Mouse (Mus musculus): ENCODE measurements around the gene Ccdc105.

The Ccdc105 gene

GRCm38 (mm10) chr10:78752452-78753191 is at the start of gene Ccdc105:
TSS of gene Ccdc105 (minus strand) at chr10:78753065.
- peak; percentile 84 for ATAC-seq (ENCODE audit: insufficient number of reproducible peaks, low FRiP score, low TSS enrichment)

GRCm38 (mm10) chr10:78801449-78801848 is 48.6 kb upstream of the Ccdc105 start:
- ATAC-seq (ENCODE audit: insufficient number of reproducible peaks, low FRiP score, low TSS enrichment), result no peak

- ATAC-seq (ENCODE audit: insufficient number of reproducible peaks, low FRiP score, low TSS enrichment), result no peak
Measured at GRCm38 (mm10) chr10:78790561-78790960, 37.7 kb upstream of the Ccdc105 start.

GRCm38 (mm10) chr10:78787566-78788087 is 34.8 kb upstream of the Ccdc105 start:
- ATAC-seq (ENCODE audit: insufficient number of reproducible peaks, low FRiP score, low TSS enrichment), result peak; percentile 98

GRCm38 (mm10) chr10:78779981-78780651 is 27.3 kb upstream of the Ccdc105 start, which contains the start of gene Slc1a6:
TSS of gene Slc1a6 (plus strand) at chr10:78780496.
- peak; percentile 80 for ATAC-seq (ENCODE audit: insufficient number of reproducible peaks, low FRiP score, low TSS enrichment)

- peak; percentile 43 for ATAC-seq (ENCODE audit: insufficient number of reproducible peaks, low FRiP score, low TSS enrichment)
Measured at GRCm38 (mm10) chr10:78779527-78779926, 26.7 kb upstream of the Ccdc105 start.

GRCm38 (mm10) chr10:78775830-78776229 is 23.0 kb upstream of the Ccdc105 start:
- ATAC-seq (ENCODE audit: insufficient number of reproducible peaks, low FRiP score, low TSS enrichment), result no peak

- ATAC-seq (ENCODE audit: insufficient number of reproducible peaks, low FRiP score, low TSS enrichment), result no peak
Measured at GRCm38 (mm10) chr10:78765570-78765969, 12.7 kb upstream of the Ccdc105 start.

- ATAC-seq (ENCODE audit: insufficient number of reproducible peaks, low FRiP score, low TSS enrichment), result no peak
Measured at GRCm38 (mm10) chr10:78756021-78756420, 3.2 kb upstream of the Ccdc105 start.

- no peak for ATAC-seq (ENCODE audit: insufficient number of reproducible peaks, low FRiP score, low TSS enrichment)
Measured at GRCm38 (mm10) chr10:78748946-78749345, 3.9 kb downstream of the Ccdc105 start.

- no peak for ATAC-seq (ENCODE audit: insufficient number of reproducible peaks, low FRiP score, low TSS enrichment)
Measured at GRCm38 (mm10) chr10:78748161-78748560, 4.7 kb downstream of the Ccdc105 start.

- ATAC-seq (ENCODE audit: insufficient number of reproducible peaks, low FRiP score, low TSS enrichment), result peak; percentile 53
Measured at GRCm38 (mm10) chr10:78747035-78747721, 5.7 kb downstream of the Ccdc105 start.

GRCm38 (mm10) chr10:78745453-78746232 is 7.2 kb downstream of the Ccdc105 start:
- ATAC-seq (ENCODE audit: insufficient number of reproducible peaks, low FRiP score, low TSS enrichment), result no peak

GRCm38 (mm10) chr10:78743721-78744120 is 9.1 kb downstream of the Ccdc105 start:
- no peak for ATAC-seq (ENCODE audit: insufficient number of reproducible peaks, low FRiP score, low TSS enrichment)

- ATAC-seq (ENCODE audit: insufficient number of reproducible peaks, low FRiP score, low TSS enrichment), result no peak
Measured at GRCm38 (mm10) chr10:78739821-78740220, 13.0 kb downstream of the Ccdc105 start.

- ATAC-seq (ENCODE audit: insufficient number of reproducible peaks, low FRiP score, low TSS enrichment), result no peak
Measured at GRCm38 (mm10) chr10:78727876-78728275, 25.0 kb downstream of the Ccdc105 start.

- ATAC-seq (ENCODE audit: insufficient number of reproducible peaks, low FRiP score, low TSS enrichment), result no peak
Measured at GRCm38 (mm10) chr10:78727035-78727434, 25.8 kb downstream of the Ccdc105 start.

- no peak for ATAC-seq (ENCODE audit: insufficient number of reproducible peaks, low FRiP score, low TSS enrichment)
Measured at GRCm38 (mm10) chr10:78723416-78723815, 29.4 kb downstream of the Ccdc105 start.

GRCm38 (mm10) chr10:78722654-78723053 is 30.2 kb downstream of the Ccdc105 start:
- ATAC-seq (ENCODE audit: insufficient number of reproducible peaks, low FRiP score, low TSS enrichment), result no peak

GRCm38 (mm10) chr10:78722036-78722435 is 30.8 kb downstream of the Ccdc105 start:
- no peak for ATAC-seq (ENCODE audit: insufficient number of reproducible peaks, low FRiP score, low TSS enrichment)
